Mouse (Mus musculus) cortical plate, adult 2 months (tissue): ENCODE data around the gene A930017K11Rik. TPM values are rescaled to one million over a fixed set of nuclear protein-coding genes. Genes with fewer than 3 reads are reported as not detected.

Experiments used
- H3K27ac ChIP-seq: fragments of 200-500 bp; 2 replicates; pipeline ENCODE4 v1.5.1; 2012; ENCODE audit warnings: low read length, control low read depth, inconsistent platforms; ENCODE audit not compliant: insufficient read depth
- H3K4me1 ChIP-seq: fragments of 200-500 bp; 2 replicates; pipeline ENCODE4 v1.6.1; 2011; ENCODE audit warnings: low read length; ENCODE audit not compliant: control insufficient read depth, insufficient read depth
- H3K4me3 ChIP-seq: fragments of 200-500 bp; 2 replicates; pipeline ENCODE4 v1.5.1; 2011; ENCODE audit warnings: mild to moderate bottlenecking, low read length, control low read depth; ENCODE audit not compliant: insufficient read depth
- CTCF ChIP-seq: fragments of 200-500 bp; IDR thresholded peaks from 2 replicates; pipeline ENCODE4 v1.5.1; 2011; ENCODE audit warnings: mild to moderate bottlenecking, control low read depth, low read length; ENCODE audit not compliant: insufficient read depth; ENCODE audit errors: extremely low read depth
- POLR2A ChIP-seq: fragments of 200-500 bp; IDR thresholded peaks from 2 replicates; pipeline ENCODE4 v1.6.1; 2011; ENCODE audit warnings: mild to moderate bottlenecking, low read length, control low read depth; ENCODE audit not compliant: insufficient read depth; ENCODE audit errors: extremely low read depth
- polyA plus RNA-seq: library from polyadenylated mRNA; depleted of rRNA; stranded (reverse); fragments of >200 nt; gene quantifications from 2 replicates; pipeline ENCODE4 v1.2.3, GENCODE M21; 2012; rRNA removed

A930017K11Rik gene
- polyA plus RNA-seq, 1 experiment = 0.92 TPM

DNA sequence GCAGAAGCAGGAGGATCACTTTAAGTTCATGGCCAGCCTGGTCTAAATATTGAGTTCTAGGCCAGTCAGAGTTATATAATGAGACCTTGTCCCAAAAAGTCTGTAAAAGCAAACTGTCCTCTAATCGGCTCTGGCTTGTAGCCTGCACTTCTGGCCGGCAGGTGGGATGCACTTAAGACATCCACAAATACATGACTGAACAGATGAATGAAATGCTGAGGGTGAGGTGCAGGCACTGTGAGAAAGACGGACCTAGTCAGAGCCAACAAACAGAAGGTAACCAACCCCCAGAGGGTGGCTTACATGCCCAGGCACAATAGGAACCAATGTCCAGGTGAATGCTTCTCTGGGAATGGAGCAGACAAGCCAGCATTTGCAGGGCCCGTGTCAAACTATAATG is 38.1 kb downstream of the A930017K11Rik start:
- peak overlapping the region; percentile 26 for H3K27ac ChIP-seq
- H3K4me3 ChIP-seq = no peak overlapping the region
- peaks cover 25% of the 10 kb centered on the region for H3K4me1 ChIP-seq
- TF ChIP-seq CTCF (no peak), POLR2A (no peak)

DNA sequence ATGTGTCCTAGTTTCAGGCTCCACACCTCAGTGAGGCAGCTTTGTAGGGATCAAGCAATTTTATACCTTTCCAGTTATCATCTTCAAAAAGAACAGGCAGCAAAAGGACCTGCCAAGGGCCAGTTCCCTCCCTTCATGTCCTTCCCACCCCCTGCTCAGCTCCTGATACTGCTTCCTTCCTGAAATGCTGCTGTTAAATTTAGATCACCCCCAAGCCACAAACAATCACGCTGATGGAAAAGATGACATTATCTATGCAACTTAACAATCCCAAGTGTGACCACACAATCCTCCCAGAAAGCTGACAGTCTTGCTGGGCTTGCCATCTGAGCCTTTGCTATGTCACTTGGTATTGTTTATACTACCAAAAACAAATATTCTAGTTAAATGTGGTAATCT is 38.5 kb downstream of the A930017K11Rik start:
- H3K4me1 ChIP-seq = peaks cover 25% of the 10 kb centered on the region
- H3K27ac ChIP-seq = peak overlapping the region; percentile 26
- TF ChIP-seq POLR2A (no peak), CTCF (no peak)
- no peak overlapping the region for H3K4me3 ChIP-seq

DNA sequence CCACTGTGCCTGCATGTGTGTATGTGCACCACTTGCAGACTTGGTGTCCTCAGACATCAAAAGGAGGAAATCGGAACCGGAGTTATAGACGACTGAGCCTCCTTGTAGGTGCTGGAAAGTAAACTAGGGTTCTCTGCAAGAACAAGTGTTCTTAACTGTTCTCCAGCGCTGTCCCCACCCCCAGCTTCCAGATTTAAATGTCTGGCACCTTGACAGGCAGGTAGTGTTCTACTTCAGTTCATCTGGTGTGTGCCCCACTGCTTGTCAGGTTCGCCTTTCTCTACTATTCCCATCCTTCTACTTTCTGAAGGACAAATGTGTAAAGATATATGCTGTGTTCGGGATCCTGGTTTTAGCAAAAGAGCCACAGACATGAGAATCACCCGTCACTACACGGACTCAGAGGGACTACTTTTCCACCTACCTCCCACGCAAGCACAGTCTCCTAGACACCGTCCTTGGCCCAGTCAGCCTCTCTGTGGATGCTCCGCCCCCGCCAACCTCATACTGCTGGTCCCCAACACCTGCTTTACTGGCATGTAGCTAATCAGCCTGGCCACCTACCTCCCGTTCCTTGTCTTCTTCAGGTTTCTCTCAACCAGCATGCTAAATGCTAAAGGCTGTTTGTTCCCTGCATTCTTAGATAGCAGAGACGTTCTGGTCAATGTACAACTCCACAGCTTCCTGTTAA is 39.0 kb downstream of the A930017K11Rik start:
- H3K27ac ChIP-seq = peak overlapping the region; percentile 26
- TF ChIP-seq CTCF (no peak), POLR2A (no peak)
- peaks cover 25% of the 10 kb centered on the region for H3K4me1 ChIP-seq
- H3K4me3 ChIP-seq = no peak overlapping the region

DNA sequence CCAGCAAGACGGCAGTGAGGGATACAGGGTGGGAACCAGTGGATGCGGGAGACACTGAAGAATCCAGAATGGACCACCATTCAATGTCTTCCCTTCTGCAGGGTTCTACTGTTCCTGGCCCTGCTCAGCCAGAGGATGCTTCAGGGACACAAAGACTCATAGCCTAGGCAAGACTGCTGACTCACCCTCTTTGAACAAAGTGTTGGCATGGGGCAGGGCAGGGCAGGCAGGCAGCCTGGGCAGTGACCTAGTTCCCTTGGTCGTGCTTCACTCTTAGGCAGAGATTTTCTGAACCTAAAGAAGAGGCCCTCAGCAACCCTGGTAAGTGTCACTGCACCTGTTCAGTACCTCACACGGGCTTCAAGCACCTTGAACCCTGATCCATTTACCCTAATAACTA is 40.5 kb downstream of the A930017K11Rik start:
- no peak overlapping the region for H3K4me3 ChIP-seq
- peak overlapping the region; percentile 70 for H3K27ac ChIP-seq
- peaks cover 30% of the 10 kb centered on the region for H3K4me1 ChIP-seq
- no peak for TF ChIP-seq CTCF
- TF ChIP-seq POLR2A = no peak

DNA sequence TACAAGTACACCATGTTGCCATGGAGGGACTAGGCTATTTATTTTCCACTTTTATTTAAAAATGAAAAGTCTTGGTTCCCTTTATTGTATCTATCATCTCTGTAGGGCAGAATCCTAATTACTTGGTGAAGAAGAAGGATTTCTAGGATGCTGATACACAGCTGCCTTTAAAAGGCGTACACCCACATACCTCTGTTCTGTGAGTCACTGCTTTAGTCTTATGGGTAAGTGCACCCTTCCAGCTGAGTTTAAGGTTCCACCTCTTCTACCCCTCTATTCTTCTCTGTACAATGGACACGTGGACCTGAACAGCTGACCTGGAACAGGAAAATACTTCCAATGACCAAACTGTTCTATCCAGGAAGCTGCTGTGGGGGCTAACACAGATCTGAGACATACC is 44.7 kb downstream of the A930017K11Rik start:
- Histone ChIP-seq H3K27ac (no peak overlapping the region), H3K4me3 (no peak overlapping the region), H3K4me1 (peaks cover 20% of the 10 kb centered on the region)
- TF ChIP-seq CTCF (no peak), POLR2A (no peak)

DNA sequence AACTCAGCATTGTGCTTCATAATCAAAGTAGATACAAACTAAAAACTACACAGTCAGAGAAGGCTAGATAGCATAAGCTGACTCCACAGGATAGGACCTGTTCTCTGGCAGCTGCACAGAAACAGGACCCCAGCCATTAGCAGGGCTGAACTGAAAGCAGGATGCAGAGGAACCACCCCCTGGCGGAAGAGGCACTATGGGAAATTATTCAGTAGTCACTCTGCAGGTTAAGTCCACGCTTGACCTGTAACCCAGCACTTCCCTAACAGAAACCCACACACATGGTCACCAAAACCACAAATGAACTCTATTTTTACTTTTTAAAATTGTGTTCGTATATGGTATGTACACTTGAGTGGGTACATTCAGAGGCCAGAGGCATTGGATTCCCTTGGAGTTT is 49.3 kb downstream of the A930017K11Rik start:
- H3K27ac ChIP-seq = no peak overlapping the region
- TF ChIP-seq CTCF = no peak
- no peak for TF ChIP-seq POLR2A
- peaks cover 12% of the 10 kb centered on the region for H3K4me1 ChIP-seq
- no peak overlapping the region for H3K4me3 ChIP-seq

DNA sequence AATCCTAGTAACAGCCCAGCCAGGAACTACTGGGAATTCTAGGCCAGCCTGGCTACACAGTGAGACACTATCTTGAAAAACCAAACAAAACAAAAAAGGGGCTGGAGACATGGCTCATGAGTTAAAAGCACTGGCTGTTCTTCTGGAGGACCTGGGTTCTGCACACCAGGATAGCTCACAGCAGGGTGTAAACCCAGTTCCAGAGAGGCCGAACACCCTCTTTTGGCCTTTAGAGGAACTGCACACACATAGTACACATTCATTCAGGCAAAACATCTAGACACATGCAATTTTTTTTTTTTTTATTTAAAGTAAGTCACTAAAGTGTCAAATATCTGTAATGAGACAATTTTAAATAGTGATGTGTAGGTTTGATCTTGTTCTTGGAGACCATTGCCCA is 52.2 kb downstream of the A930017K11Rik start:
- H3K4me3 ChIP-seq = no peak overlapping the region
- H3K4me1 ChIP-seq = peaks cover 2% of the 10 kb centered on the region; the same call in 1 of the 2 replicates
- no peak overlapping the region for H3K27ac ChIP-seq
- TF ChIP-seq POLR2A (no peak), CTCF (no peak)

Other genes with a start within 250 kb of the A930017K11Rik start
- 438 and 442 TPM in 2 replicates for gene Gng13, start 235.4 kb downstream of the A930017K11Rik start, polyA plus RNA-seq
- gene Chtf18, start 225.1 kb downstream of the A930017K11Rik start, polyA plus RNA-seq = 2.3 and 2.4 TPM in 2 replicates
- 129 and 142 TPM in 2 replicates for gene Rpusd1, start 224.9 kb downstream of the A930017K11Rik start, polyA plus RNA-seq
- 0.77 and 1.0 TPM in 2 replicates for gene Mslnl, start 216.5 kb downstream of the A930017K11Rik start, polyA plus RNA-seq
- 2.3 and 3.0 TPM in 2 replicates for gene Msln, start 198.2 kb downstream of the A930017K11Rik start, polyA plus RNA-seq
- 39.4 and 41.9 TPM in 2 replicates for gene Narfl, start 178.8 kb downstream of the A930017K11Rik start, polyA plus RNA-seq
- 230 and 253 TPM in 2 replicates for gene Haghl, start 166.9 kb downstream of the A930017K11Rik start, polyA plus RNA-seq
- gene Ccdc78, start 166.0 kb downstream of the A930017K11Rik start, polyA plus RNA-seq = 0.17 and 0.52 TPM in 2 replicates
- gene Fam173a, start 159.7 kb downstream of the A930017K11Rik start, polyA plus RNA-seq = 152 and 159 TPM in 2 replicates
- gene AC134908.4, start 156.9 kb downstream of the A930017K11Rik start, polyA plus RNA-seq = 2.3 and 4.0 TPM in 2 replicates
- gene Metrn, start 155.4 kb downstream of the A930017K11Rik start, polyA plus RNA-seq = 134 and 141 TPM in 2 replicates
- 670 and 731 TPM in 2 replicates for gene Fbxl16, start 143.5 kb downstream of the A930017K11Rik start, polyA plus RNA-seq
- gene Wdr24, start 128.9 kb downstream of the A930017K11Rik start, polyA plus RNA-seq = 36.4 and 40.0 TPM in 2 replicates
- 55.6 and 58.1 TPM in 2 replicates for gene Jmjd8, start 123.7 kb downstream of the A930017K11Rik start, polyA plus RNA-seq
- 284 and 299 TPM in 2 replicates for gene Stub1, start 119.2 kb downstream of the A930017K11Rik start, polyA plus RNA-seq
- gene Rhbdl1, start 115.3 kb downstream of the A930017K11Rik start, polyA plus RNA-seq = 109 and 118 TPM in 2 replicates
- gene Gm20683, start 110.8 kb downstream of the A930017K11Rik start, polyA plus RNA-seq = 40.8 and 45.0 TPM in 2 replicates
- gene Rhot2, start 107.7 kb downstream of the A930017K11Rik start, polyA plus RNA-seq = 108 and 119 TPM in 2 replicates
- 38.2 and 48.5 TPM in 2 replicates for gene Wdr90, start 91.1 kb downstream of the A930017K11Rik start, polyA plus RNA-seq
- 29.2 and 29.9 TPM in 2 replicates for gene Mcrip2, start 83.8 kb downstream of the A930017K11Rik start, polyA plus RNA-seq
- gene Mettl26, start 77.5 kb downstream of the A930017K11Rik start, polyA plus RNA-seq = 76.5 and 79.2 TPM in 2 replicates
- 0.26 and 0.61 TPM in 2 replicates for gene Wfikkn1, start 71.7 kb downstream of the A930017K11Rik start, polyA plus RNA-seq
- gene Rab40c, start 32.8 kb downstream of the A930017K11Rik start, polyA plus RNA-seq = 68.9 and 71.1 TPM in 2 replicates
- gene Pigq, start 7.6 kb downstream of the A930017K11Rik start, polyA plus RNA-seq = 156 and 159 TPM in 2 replicates
- gene Nhlrc4, start 7.6 kb downstream of the A930017K11Rik start, polyA plus RNA-seq = 1.1 and 1.9 TPM in 2 replicates
- 45.8 and 48.0 TPM in 2 replicates for gene Capn15, start 33.2 kb upstream of the A930017K11Rik start, polyA plus RNA-seq
- 88.5 and 94.2 TPM in 2 replicates for gene Rab11fip3, start 117.0 kb upstream of the A930017K11Rik start, polyA plus RNA-seq
- gene Decr2, start 137.8 kb upstream of the A930017K11Rik start, polyA plus RNA-seq = 43.5 and 49.8 TPM in 2 replicates
- gene Nme4, start 143.0 kb upstream of the A930017K11Rik start, polyA plus RNA-seq = 11.5 and 11.8 TPM in 2 replicates
- 27.4 and 31.6 TPM in 2 replicates for gene Tmem8, start 160.7 kb upstream of the A930017K11Rik start, polyA plus RNA-seq
- 96.3 and 101 TPM in 2 replicates for gene Mrpl28, start 170.9 kb upstream of the A930017K11Rik start, polyA plus RNA-seq
- 15.4 and 16.0 TPM in 2 replicates for gene Axin1, start 186.1 kb upstream of the A930017K11Rik start, polyA plus RNA-seq
- 0.30 and 0.33 TPM in 2 replicates for gene Pdia2, start 246.5 kb upstream of the A930017K11Rik start, polyA plus RNA-seq